Mouse (Mus musculus) embryo, embryonic 10 days (tissue): Measurements from ENCODE around the gene Ap3s2.
A peak's percentile ranks its signal among the peaks of the same experiment; 100 is the strongest.

Experiments
- DNase-seq: peaks from one replicate; pipeline ENCODE4 v3.0.0-alpha.2; 2015; ENCODE audit warnings: low spot score

Gene Ap3s2

DNA sequence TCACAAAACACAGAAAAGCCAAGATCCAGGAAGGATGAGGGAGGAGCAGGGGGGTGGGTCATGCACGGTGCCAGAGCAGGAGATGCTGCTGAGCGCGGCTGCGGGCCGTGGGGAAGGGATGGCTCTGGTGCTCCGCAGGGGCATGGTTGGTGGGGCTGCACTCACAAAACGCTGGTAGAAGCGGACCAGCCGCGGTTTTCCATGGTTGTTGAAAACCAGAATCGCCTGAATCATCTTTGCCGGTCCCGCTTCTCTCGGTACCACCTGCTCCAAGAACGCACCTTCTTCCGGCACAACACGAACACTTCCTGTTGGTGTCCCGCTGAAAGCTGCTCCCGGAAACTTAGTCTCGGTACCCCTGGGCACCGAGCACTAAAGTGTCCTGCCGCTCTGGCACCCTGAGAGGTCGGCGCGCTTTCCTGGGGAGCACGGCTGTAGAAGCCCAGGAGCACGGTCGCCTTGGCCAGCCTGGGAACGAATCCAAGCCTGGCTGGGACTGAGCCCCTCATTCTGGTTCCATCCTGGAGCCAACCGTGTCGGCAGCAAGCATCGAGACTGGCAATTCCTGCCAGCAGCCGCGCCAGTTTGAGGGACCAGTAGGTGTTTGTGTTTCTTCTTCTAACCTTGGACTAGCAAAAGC is at the start of gene Ap3s2:
Ap3s2 (minus strand) TSS at position 306 of the 640 bp plus-strand sequence.
- DNase-seq, result peak; percentile 95

DNA sequence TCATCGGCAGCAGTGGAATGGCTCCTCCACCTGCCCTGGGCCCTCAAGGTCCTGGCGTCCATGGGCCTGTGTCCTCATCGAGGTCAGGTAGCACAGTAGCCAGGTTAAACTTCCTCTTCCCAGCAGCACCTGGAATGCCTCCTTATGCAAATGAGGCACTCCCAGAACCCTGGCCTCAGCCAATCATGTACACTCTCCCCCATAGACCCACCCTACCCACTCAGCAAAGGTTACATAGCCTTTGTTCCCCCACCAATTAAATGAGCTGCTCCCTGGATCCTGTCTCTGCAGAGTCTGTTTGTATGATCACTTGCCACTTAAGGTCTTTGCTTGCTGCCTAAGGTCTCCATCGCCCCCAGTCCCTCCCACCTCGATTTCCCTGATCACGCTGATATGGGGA is 47.9 kb upstream of the Ap3s2 start:
- DNase-seq, result no peak

DNA sequence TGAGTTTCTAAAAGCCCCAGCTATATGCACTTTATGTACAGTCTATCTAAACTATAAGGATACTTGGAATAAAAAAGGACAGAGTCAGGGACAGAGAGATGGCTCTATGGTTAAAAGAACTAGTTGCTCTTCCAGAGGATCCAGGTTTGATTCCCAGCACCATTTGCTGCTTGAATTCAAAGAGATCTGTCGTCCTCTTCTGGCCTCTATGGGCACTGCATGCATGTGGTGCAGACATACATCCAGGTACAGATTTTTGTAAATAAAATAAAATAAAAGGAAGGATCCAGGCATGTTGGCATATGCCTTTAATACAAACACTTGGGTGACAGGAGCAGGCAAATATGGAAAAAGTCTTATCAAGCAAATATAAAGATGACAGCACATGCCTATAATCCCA is 41.2 kb upstream of the Ap3s2 start:
- no peak for DNase-seq

DNA sequence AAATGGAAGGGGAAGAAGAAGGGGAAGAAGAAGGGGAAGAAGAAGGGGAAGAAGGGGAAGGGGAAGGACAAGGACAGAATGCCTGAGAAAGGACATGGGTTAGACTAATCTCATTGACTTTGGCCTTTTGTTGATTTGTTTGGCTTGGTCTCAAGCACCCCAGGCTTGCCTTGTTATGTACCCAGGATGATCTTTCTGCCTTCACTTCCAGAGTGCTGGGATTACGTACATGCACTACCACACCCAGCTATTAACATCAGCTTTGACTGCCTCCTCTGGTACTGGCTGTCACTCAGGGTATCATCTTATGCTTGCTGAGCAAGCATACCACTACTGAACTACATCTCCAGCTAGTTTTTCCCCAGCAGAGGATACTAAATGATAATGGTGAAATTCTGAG is 35.7 kb upstream of the Ap3s2 start:
- DNase-seq, result no peak

DNA sequence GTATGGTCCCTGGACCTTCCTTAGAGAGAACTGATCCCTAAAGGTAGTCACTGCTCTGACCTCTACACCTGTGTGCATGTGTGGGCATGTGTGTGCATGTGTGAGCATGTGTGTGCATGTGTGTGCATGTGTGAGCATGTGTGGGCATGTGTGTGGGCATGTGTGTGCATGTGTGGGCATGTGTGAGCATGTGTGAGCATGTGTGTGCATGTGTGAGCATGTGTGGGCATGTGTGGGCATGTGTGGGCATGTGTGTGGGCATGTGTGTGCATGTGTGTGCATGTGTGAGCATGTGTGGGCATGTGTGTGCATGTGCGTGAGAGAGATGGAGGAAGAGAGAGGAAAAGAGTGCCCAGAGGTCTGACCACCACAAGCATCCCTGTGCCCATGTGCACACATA is 34.4 kb upstream of the Ap3s2 start:
- DNase-seq, result no peak

DNA sequence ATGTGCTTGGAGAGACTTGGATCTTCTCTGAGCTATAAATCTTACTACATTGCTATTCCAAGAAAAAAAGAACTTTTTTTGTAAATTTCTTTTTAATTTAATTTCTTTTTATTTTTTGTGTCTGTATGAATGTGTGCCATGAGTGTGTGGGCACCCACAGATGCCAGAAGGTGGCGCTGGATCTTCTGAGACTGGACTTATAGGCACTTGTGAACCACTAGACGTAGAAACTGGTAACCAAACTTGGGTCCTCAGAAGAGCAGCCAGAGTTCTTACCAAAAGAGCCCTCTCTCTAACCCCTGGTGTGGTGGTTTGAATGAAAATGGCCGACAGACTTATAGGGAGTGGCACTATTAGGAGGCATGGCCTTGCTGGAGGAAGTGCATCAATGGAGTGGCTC is 30.6 kb upstream of the Ap3s2 start:
- DNase-seq, result no peak

DNA sequence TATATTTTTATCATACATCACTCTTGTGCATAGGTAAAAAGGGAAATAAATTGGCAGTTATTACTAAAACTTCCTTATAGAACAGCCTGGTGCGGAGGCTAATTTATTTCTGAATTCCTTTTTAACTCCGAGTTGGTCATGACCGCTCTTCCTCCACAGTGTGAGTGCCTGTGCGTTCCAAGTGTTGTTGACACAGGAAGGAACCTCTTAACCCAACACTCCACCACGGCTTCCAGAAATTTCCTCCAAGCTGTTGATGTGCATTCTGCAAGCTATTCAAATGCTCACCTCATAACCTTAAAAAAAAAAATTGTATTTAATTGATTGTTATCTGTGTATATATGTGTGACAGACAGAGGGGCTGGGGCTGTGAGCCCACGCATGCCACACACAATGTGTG is 29.8 kb upstream of the Ap3s2 start:
- DNase-seq, result no peak

DNA sequence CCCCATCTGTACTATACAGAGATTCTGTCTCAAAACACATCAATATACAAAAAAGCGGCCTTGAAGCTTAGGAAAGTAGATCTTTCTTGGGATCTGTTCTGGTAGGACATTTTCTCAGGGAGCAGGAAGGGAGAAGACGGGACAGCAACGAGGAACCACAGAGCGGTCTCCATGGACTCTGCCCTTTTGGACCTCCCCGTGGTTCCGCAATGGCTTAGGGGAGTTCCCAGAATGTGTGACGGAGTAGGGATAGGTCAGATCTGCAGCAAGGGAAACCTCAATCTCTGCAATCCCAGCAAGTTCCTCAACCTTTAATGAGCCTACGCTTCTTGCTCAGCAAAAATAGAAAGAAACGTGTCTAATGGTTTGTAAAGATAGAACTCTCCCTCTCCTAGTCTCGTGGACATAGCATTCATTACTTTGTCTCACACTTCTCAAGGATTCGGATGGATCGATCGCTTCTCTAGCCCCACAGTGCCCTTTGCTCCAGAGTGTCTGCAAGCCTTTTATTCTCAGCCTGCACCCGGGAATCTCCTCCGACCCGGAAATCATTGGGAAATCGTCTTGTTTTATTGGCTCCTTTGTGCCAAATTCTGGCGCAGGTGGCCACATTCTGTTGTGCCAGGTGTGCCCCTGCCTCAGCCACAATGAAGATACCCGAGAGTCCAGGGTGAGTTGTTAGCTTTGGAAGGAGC is 15.2 kb upstream of the Ap3s2 start:
- peak; percentile 52 for DNase-seq

- DNase-seq, result peak; percentile 83
Measured at GRCm38 (mm10) chr7:79934862-79935510, 14.5 kb upstream of the Ap3s2 start, which contains the start of gene Arpin. TSS of gene Arpin (minus strand) at chr7:79935359.

- no peak for DNase-seq
Measured at GRCm38 (mm10) chr7:79934461-79934860, 14.0 kb upstream of the Ap3s2 start.

DNA sequence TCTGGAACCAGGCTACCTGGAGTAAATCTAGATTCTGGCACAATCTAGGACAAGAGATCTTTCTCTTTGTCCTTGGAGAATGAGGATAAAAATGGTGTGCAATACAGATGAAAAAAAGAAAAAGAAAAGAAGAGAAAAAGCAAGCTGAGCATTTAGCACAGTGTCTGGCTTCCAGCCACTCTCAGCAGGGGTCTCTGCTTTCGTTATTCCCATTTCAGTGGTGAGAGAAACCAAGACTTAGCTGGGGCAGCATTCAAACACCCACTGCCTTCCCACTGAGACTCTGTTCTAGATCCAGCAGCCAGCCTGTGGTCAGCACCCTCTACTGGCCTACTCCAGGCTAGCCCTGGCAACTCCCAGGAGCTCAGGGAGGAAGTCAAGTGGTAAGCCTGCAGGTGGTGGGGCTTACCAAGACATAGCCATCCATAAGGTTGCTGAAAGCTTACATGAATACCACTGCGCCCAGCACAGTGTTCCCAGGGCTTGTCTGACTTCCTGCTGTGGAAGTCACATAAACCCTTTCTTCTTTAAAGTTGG is 8.1 kb upstream of the Ap3s2 start:
- DNase-seq, result no peak

- DNase-seq, result peak; percentile 71
Measured at GRCm38 (mm10) chr7:79914556-79914955, 5.9 kb downstream of the Ap3s2 start.

- DNase-seq, result no peak
Measured at GRCm38 (mm10) chr7:79907356-79907755, 13.1 kb downstream of the Ap3s2 start.

- DNase-seq, result no peak
Measured at GRCm38 (mm10) chr7:79906914-79907313, 13.5 kb downstream of the Ap3s2 start.

DNA sequence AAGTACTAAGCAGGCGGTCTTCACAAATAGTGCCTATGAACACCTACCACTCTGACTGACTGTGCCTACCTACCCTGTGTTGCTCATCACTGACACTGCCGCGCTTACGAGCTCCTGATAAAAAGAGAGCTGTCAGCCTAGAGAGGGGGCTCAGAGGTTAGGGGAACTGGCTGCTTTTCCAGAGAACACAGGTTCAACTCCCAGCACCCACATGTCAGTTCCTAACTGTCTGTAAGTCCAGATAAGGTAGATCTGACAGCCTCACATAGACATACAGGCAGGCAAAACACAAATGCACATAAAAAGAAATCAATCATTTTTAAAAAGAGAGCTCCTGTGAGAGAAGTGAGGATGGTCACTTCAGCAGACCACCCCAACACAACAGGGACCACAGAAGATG is 15.3 kb downstream of the Ap3s2 start:
- no peak for DNase-seq

DNA sequence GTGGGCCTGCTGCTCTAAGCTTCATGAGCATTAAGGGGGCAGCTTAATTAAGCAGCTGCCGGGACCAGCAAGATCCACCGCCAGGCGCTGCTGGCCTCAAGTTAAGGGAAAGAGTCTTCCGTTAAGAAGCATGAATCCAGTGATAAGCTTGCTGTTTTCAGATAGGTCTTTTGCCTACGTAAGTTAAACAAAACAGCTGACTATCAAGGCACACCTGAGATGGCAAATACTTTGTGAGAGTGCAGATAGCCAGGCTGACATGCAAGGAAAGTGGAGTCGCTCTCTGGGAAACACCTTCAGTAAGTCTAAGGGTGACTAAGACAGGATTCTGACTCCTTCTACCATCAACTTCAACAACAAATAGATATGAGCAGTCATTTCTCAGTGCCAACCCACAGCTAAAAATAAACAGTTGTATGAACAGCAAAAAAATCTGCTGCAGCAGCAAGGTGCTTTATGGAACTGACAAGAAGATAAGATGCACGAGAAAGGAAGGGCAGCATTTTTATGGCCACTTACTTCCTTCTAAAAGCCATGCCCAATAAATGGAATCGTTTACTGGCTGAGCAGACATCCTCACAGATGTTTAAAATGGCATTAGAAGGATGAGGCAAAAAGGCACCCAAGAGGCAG is 17.2 kb downstream of the Ap3s2 start:
- DNase-seq, result no peak

DNA sequence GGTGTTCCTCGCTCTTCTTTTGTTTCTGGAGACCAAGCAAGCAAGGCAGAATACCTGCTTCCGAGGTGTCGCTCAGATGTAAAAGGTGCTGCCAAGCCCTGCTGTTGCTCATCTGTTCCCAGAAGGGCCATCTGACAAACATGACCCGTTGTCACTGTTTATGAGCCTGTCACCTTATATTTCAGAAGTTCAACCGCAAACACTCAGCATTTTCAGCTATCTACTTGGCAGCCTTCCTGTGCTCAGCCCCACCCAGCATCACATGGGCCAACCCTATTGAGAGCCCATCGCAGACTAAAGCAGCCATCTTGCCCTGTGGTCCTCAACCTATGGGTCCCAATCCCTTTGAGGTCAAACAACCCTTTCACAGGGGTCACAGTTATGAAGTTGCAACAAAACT is 19.7 kb downstream of the Ap3s2 start:
- DNase-seq, result no peak

DNA sequence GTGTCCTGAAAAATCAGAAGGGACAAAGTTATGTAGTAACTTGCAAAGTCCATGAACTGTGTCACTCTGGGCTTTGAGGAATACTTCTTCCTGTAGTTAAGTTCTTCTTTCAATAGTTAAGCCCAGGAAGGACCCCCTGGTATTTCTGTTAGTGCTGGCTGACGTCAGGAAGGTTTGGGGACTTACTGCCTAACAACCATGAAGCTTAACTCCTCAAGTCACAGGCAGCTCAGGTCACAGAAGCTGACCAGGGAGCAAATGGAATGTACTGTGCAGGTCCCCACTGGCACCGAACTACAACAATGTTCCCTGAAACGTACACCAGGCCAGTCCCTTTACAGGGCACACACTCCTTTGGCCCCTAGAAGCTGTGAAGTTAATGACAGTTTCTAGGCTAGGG is 25.2 kb downstream of the Ap3s2 start:
- no peak for DNase-seq

DNA sequence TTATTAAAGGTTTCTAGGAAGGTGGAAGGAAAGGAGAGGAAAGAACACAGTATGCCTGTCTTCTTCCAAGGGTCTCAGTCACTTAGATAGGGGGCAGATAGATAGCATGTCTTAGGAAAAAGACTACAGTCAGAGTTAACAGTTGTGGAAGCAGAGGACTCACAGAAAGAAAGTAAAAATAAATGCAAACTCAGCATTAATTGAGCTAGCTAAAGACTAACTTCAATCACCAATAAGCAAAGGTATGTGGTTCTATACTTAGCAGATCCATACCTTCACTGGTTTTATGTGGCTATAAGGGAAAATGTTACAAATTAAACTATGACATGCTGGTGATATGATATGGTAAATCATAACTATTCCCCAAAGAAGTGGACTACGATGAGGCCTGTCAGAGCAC is 25.7 kb downstream of the Ap3s2 start:
- DNase-seq, result no peak

DNA sequence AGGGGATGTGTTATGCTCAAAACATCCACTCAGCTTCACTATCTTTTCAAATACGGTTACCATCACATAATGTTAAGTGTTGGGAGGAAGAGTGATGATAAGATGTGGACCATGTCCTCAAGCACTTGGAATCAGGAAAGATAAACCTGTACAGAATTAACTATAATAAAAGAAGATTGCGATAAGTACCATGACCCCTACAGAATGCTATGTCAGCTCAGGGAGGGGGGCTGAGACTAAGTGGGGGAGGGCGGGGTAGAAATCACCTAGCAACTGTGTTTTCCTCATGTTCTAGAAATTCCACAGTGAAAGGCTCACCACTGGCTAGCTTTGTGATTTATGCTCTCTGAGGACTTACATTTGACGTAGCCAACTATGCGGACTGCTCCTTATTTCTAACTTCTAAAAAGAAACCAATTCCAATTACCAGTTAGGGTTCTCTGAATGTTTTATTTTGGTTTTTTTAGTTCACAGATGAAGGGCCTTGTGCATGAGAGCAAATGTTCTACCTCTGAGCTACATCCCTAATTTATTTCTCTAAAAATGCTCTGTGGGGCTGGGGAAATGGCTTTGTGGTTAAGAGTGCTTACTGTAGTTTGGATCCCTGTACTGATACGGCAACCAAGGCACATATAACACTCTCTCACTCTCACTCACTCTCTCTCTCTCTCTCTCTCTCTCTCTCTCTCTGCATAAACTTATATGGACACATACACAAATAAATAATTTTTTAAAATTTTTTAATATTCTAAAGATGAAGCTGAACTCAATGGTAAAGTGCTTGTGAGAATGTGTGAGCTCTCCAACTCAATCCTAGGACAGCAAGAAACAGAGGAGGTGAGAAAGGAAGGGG is 27.6 kb downstream of the Ap3s2 start:
- no peak for DNase-seq

- no peak for DNase-seq
Measured at GRCm38 (mm10) chr7:79890436-79891221, 29.8 kb downstream of the Ap3s2 start.
